Mouse (Mus musculus) midbrain, embryonic 13.5 days (tissue): Measurements from ENCODE around the gene Camkk2. TPM values are rescaled to one million over a fixed set of nuclear protein-coding genes. Genes with fewer than 3 reads are reported as not detected.

ENCODE experiments used
- ATAC-seq: fragments of 200-750 bp; cut with Nextera tagmentation; 2 replicates; pipeline ENCODE4 v1.8.0; 2017; ENCODE audit warnings: mild to moderate bottlenecking, moderate TSS enrichment, moderate library complexity
- H3K27ac ChIP-seq: fragments of 300-500 bp; sonication (generic); 2 replicates; pipeline ENCODE4 v1.5.1; 2015; ENCODE audit warnings: inconsistent platforms, mild to moderate bottlenecking, moderate library complexity
- H3K27me3 ChIP-seq: fragments of 300-500 bp; sonication (generic); 2 replicates; pipeline ENCODE4 v1.6.1; 2015; ENCODE audit warnings: mild to moderate bottlenecking, inconsistent platforms
- H3K36me3 ChIP-seq: fragments of 300-500 bp; sonication (generic); 2 replicates; pipeline ENCODE4 v1.6.1; 2015; ENCODE audit warnings: mild to moderate bottlenecking, inconsistent platforms
- H3K4me1 ChIP-seq: fragments of 300-500 bp; sonication (generic); replicated peaks from 2 replicates; pipeline ENCODE4 v1.6.1; 2015; ENCODE audit warnings: inconsistent platforms
- H3K4me2 ChIP-seq: fragments of 300-500 bp; sonication (generic); replicated peaks from 2 replicates; pipeline ENCODE4 v1.6.1; 2015; ENCODE audit warnings: moderate library complexity, mild to moderate bottlenecking, inconsistent platforms
- H3K4me3 ChIP-seq: fragments of 300-500 bp; sonication (generic); replicated peaks from 2 replicates; pipeline ENCODE4 v1.5.1; 2015; ENCODE audit warnings: mild to moderate bottlenecking, inconsistent platforms
- H3K9ac ChIP-seq: fragments of 300-500 bp; sonication (generic); replicated peaks from 2 replicates; pipeline ENCODE4 v1.6.1; 2015; ENCODE audit warnings: mild to moderate bottlenecking, inconsistent platforms
- H3K9me3 ChIP-seq: fragments of 300-500 bp; sonication (generic); 2 replicates; pipeline ENCODE4 v1.6.1; 2016; ENCODE audit warnings: mild to moderate bottlenecking, inconsistent platforms
- WGBS: fragments of 180-500 bp; shearing (Covaris S2); methylation state at CpG from one replicate; pipeline ENCODE4 v1.1.7; 2015; 5-methylcytosine and 5-hydroxymethylcytosine counted together
- polyA plus RNA-seq: library from polyadenylated mRNA; unstranded; fragments of >200 nt; fragmentation: Nextera tagmentation; extraction: Ambion mirVana; gene quantifications from 2 replicates; pipeline ENCODE4 v1.2.1, GENCODE M21; 2015

The Camkk2 gene
- polyA plus RNA-seq: 45.3 and 47.1 TPM in 2 replicates

DNA sequence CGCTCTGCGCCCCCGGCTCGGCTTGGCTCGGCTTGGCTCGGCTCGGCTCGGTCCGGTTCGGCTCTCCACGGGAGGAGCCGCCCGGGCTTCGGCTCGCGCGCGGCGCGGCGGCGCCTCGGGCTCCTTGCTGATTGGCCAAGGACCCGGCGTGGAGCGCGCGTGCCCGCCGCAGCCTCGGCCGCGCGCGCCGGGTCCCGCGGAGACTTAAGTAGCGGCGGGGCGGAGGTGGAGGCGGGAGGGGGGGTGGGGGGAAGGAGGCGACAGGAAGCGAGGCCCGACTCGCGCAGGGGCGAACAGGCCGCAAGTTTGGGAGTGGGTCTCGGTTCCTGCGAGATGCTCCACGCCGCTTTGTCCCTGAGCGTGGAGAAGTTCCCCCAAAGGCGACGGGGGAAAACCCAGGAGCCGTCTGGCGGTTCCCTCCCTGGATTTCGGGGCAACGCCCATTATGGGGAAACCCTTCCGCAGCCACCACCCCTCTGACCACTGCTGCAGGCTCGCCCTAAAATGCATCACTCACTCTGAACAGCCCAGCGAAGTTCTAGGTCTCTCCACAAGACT, at the start of gene Camkk2:
TSS of gene Camkk2 (minus strand) at position 133 of the 558 bp plus-strand sequence.
- peak within 1 kb of the TSS; percentile 93 for H3K4me2 ChIP-seq
- H3K9me3 ChIP-seq: no peaks in the 10 kb centered on the region
- H3K4me1 ChIP-seq: peaks cover 18% of the 10 kb centered on the region
- peak; percentile 88 for ATAC-seq
- H3K9ac ChIP-seq: peak within 1 kb of the TSS; percentile 91
- no peaks in the 10 kb centered on the region for H3K36me3 ChIP-seq
- WGBS: 0% methylated on average over 31 of the region's 63 CpGs
- H3K27ac ChIP-seq: peak within 1 kb of the TSS; percentile 65
- no peaks in the 10 kb centered on the region for H3K27me3 ChIP-seq
- peak within 1 kb of the TSS; percentile 86 for H3K4me3 ChIP-seq

DNA sequence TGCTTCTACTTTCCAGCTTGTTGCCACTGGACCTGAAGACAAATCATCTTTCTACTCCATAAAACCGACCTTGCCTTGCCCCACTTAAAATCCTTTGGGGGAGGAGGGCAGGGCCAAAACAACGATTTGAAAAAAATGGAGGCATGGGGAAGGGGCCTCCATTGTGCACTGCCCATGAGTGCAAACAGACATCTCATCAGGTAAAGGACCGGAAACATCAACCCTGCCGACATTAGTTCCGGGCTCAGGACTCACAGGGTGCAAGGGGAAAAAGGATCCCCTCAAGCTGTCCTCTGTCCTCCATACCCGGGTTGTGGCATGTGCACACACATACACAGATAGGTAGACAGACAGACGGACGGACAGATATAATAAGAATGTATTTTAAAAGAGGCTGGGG, 45.9 kb upstream of the Camkk2 start:
- ATAC-seq: no peak

DNA sequence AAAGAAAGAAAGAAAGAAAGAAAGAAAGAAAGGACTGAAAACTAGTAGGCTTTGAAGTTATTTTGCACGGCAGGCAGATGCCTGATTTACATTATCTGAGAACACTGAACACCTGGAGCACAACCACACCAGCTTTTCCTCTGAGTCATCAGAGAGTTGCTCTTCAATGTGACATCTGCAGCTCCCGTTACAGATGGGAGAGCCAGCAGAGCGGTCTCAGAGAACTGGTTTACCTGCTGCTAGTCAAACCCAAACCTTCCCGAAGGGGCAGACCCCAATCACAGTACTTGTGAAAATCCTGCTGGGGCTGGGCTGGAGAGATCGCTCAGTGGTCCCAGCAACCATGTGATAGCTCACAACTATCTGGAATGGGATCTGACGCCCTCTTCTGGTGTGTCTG, 45.2 kb upstream of the Camkk2 start:
- WGBS: 75% methylated on average over 6 of the region's 6 CpGs
- H3K4me3 ChIP-seq: no peak overlapping the region
- H3K4me1 ChIP-seq: peaks cover 10% of the 10 kb centered on the region
- ATAC-seq: no peak
- no peaks in the 10 kb centered on the region for H3K9me3 ChIP-seq
- no peak overlapping the region for H3K9ac ChIP-seq
- H3K27me3 ChIP-seq: no peaks in the 10 kb centered on the region
- H3K4me2 ChIP-seq: no peak overlapping the region
- H3K36me3 ChIP-seq: peaks cover under 1% of the 10 kb centered on the region; the same call in 1 of the 2 replicates
- no peak overlapping the region for H3K27ac ChIP-seq

More for the DNA sequence above, 45.9 kb upstream of the Camkk2 start:
- H3K9me3 ChIP-seq: no peaks in the 10 kb centered on the region
- H3K27me3 ChIP-seq: no peaks in the 10 kb centered on the region
- H3K4me3 ChIP-seq: no peak overlapping the region
- no peak overlapping the region for H3K27ac ChIP-seq
- 85% methylated on average over 8 of the region's 8 CpGs for WGBS
- peaks cover 3% of the 10 kb centered on the region for H3K4me1 ChIP-seq
- H3K36me3 ChIP-seq: no peaks in the 10 kb centered on the region
- no peak overlapping the region for H3K9ac ChIP-seq
- H3K4me2 ChIP-seq: no peak overlapping the region

- H3K4me2 ChIP-seq: no peak overlapping the region
- ATAC-seq: no peak
- H3K36me3 ChIP-seq: peaks cover 4% of the 10 kb centered on the region
- H3K9me3 ChIP-seq: no peaks in the 10 kb centered on the region
- peaks cover 13% of the 10 kb centered on the region for H3K4me1 ChIP-seq
- 74% methylated on average over 1 of the region's 1 CpGs for WGBS
- no peak overlapping the region for H3K27ac ChIP-seq
- no peak overlapping the region for H3K4me3 ChIP-seq
- H3K9ac ChIP-seq: no peak overlapping the region
- H3K27me3 ChIP-seq: no peaks in the 10 kb centered on the region
Measured at GRCm38 (mm10) chr5:122823976-122824375, 44.8 kb upstream of the Camkk2 start.

DNA sequence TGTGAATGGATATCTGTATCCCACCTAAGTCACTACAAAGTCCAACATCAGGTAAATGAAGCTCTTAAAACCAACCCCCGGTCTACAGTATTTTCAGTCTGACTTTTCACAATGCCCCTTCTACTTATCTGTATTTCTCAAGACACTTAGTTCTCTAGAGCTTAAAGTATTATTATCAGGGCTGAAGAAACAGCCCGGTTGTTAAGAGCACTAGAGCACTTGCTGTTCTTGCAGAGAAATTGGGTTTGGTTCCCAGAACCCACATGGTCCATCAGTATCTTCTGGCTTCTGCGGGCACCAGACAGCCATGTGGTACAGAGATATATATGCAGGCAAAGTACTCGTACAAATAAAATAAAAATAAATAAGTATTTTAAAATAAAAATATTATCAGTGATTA, 43.2 kb upstream of the Camkk2 start:
- no peak overlapping the region for H3K4me2 ChIP-seq
- H3K9ac ChIP-seq: no peak overlapping the region
- peaks cover 24% of the 10 kb centered on the region for H3K4me1 ChIP-seq
- peaks cover 18% of the 10 kb centered on the region for H3K36me3 ChIP-seq
- no peak overlapping the region for H3K4me3 ChIP-seq
- no peak for ATAC-seq
- no peak overlapping the region for H3K27ac ChIP-seq
- WGBS: 95% methylated on average over 4 of the region's 4 CpGs
- H3K9me3 ChIP-seq: no peaks in the 10 kb centered on the region
- H3K27me3 ChIP-seq: no peaks in the 10 kb centered on the region

DNA sequence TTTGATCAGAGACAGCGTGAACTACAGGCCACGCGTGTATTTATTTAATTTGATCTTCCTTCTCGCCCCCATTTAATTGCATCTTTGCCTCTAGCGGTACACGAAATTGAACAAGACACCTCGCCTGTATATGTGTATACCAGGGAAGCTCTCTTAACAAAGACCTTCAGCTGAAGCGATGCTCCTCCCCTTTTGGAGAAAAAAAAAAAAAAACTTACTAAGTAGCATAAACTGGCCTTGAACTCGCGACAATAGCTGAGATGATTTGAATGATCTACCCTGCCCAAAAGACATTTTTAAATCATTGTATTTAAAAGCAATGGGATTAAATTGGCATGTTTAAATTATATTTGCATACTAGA, 42.3 kb upstream of the Camkk2 start:
- Histone ChIP-seq H3K4me1 (peaks cover 26% of the 10 kb centered on the region), H3K9me3 (no peaks in the 10 kb centered on the region), H3K36me3 (peaks cover 27% of the 10 kb centered on the region), H3K4me2 (peak overlapping the region; percentile 66), H3K27ac (peak overlapping the region; percentile 94), H3K9ac (peak overlapping the region; percentile 65), H3K4me3 (peak overlapping the region; percentile 78), H3K27me3 (no peaks in the 10 kb centered on the region)
- WGBS: 0% methylated on average over 10 of the region's 10 CpGs
- peak; percentile 78 for ATAC-seq

DNA sequence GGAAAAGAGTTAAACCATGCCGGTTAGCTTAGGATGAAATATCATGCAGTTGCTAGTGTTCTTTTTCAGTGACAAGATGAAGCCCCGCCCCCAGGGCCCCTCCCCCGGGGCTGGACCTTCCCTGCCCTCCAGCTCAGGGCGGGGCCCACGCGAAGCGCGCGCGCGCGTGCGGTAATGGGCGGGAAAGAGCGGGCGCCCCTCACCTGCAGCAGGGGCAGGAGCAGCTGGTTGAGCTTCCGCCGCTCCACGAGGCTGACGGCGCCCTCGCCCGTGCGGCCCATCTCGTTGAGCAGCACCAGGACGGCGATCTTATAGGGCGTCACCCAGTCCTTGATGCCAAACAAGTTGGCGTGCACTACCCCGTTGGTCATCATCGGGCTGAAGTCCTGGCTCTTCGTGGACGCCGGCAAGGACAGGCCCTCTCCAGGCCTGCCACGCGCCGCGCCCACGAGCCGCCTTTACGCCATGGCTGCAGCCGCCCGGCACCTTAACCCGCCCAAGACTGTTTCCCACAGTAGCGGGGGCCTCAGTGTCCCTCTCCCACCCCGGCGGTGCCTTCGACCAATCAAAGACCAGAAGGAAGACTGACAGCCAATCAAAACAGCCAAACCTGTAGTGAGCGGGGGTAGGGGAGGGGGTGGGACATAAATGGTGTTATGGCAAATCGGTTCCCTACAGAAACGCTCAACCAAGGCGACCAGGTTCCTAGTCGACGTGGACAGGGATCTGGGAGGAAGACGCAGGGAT, 41.7 kb upstream of the Camkk2 start, which contains the start of gene Anapc5:
TSS of gene Anapc5 (minus strand) at position 563 of the 747 bp plus-strand sequence.
- ATAC-seq: peak; percentile 99
- H3K9ac ChIP-seq: peak within 1 kb of the TSS; percentile 74
- H3K27ac ChIP-seq: peak within 1 kb of the TSS; percentile 94
- under 1% methylated on average over 55 of the region's 55 CpGs for WGBS
- peak within 1 kb of the TSS; percentile 78 for H3K4me3 ChIP-seq
- no peaks in the 10 kb centered on the region for H3K27me3 ChIP-seq
- peak within 1 kb of the TSS; percentile 66 for H3K4me2 ChIP-seq
- H3K36me3 ChIP-seq: peaks cover 30% of the 10 kb centered on the region
- no peaks in the 10 kb centered on the region for H3K9me3 ChIP-seq
- H3K4me1 ChIP-seq: peaks cover 26% of the 10 kb centered on the region

DNA sequence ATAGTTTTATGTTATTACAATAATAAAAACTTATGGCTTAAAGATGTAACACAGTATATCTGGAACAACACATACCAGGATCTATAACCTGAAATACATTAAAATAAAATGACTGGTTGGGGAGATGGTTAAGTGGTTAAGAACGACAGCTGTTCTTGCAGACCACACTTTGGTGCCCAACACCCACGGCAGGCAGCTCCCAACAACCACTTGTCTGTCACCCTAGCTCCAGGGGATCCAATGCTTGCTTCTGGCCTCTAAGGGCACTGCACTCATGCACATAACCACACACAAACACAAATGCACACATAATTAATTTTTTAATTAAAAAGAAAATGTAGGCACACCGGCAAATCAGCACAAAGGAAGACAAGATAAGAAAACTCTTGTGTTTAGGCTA, 33.5 kb upstream of the Camkk2 start:
- no peak overlapping the region for H3K27ac ChIP-seq
- no peak overlapping the region for H3K4me3 ChIP-seq
- no peak overlapping the region for H3K4me2 ChIP-seq
- H3K9me3 ChIP-seq: no peaks in the 10 kb centered on the region
- WGBS: 92% methylated on average over 3 of the region's 3 CpGs
- H3K4me1 ChIP-seq: 0 out of 2 replicates have a peak, but pooled peaks cover 4% of the 10 kb centered on the region
- no peaks in the 10 kb centered on the region for H3K27me3 ChIP-seq
- no peak for ATAC-seq
- H3K9ac ChIP-seq: no peak overlapping the region
- peaks cover 90% of the 10 kb centered on the region for H3K36me3 ChIP-seq

GRCm38 (mm10) chr5:122811364-122812079, 32.3 kb upstream of the Camkk2 start:
- no peak for ATAC-seq
- Histone ChIP-seq H3K4me1 (no peaks in the 10 kb centered on the region), H3K27me3 (no peaks in the 10 kb centered on the region), H3K9me3 (no peaks in the 10 kb centered on the region), H3K4me2 (no peak overlapping the region), H3K9ac (no peak overlapping the region), H3K4me3 (no peak overlapping the region), H3K27ac (no peak overlapping the region), H3K36me3 (peaks cover 91% of the 10 kb centered on the region)
- WGBS: 96% methylated on average over 9 of the region's 9 CpGs

DNA sequence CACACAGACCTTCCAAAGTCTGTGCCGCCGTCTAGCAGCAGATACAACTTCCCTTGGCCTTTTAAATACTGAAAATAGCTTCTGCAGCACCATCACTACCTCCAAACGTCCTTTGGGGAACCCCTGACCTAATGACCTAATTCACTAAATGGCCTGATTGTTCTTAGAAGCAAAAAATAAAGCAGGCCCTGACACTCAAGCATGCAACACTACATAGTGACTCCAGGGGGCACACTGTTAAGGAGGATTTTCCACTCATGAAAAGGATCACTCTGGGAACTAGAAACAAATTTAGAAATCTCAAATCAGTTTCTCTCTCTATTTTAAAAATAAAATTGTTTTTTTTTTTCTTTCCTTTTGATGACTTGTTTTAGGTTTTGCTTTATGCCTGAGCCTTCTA, 26.3 kb upstream of the Camkk2 start:
- no peaks in the 10 kb centered on the region for H3K4me1 ChIP-seq
- H3K9ac ChIP-seq: no peak overlapping the region
- peaks cover 95% of the 10 kb centered on the region for H3K36me3 ChIP-seq
- 71% methylated on average over 3 of the region's 3 CpGs for WGBS
- ATAC-seq: no peak
- H3K4me2 ChIP-seq: no peak overlapping the region
- no peaks in the 10 kb centered on the region for H3K9me3 ChIP-seq
- no peaks in the 10 kb centered on the region for H3K27me3 ChIP-seq
- H3K4me3 ChIP-seq: no peak overlapping the region
- no peak overlapping the region for H3K27ac ChIP-seq

DNA sequence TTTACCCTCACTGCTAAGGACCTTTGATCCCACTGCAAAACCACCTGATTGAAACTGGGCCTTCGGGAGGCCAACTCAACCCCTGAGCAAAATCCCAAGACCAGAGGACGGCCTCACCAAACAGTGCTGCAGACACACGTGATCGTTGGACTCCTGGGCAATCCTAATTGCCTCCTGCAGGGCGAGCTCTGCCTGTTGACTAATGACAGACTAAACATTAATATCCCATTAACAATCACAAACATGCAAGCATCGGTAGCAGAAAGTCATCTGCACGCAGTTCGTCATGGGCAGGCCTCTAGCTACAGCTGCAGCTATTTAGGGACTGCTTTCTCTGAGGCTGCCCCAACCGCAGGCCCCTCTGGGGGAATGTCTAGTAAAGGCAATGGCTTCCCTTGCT, 23.5 kb upstream of the Camkk2 start:
- Histone ChIP-seq H3K27ac (no peak overlapping the region), H3K4me3 (no peak overlapping the region), H3K27me3 (no peaks in the 10 kb centered on the region), H3K4me1 (peaks cover 12% of the 10 kb centered on the region), H3K9ac (no peak overlapping the region), H3K36me3 (peaks cover 98% of the 10 kb centered on the region), H3K4me2 (no peak overlapping the region), H3K9me3 (no peaks in the 10 kb centered on the region)
- WGBS: 88% methylated on average over 9 of the region's 9 CpGs
- ATAC-seq: no peak

- peaks cover 12% of the 10 kb centered on the region for H3K4me1 ChIP-seq
- no peak for ATAC-seq
- no peaks in the 10 kb centered on the region for H3K27me3 ChIP-seq
- no peak overlapping the region for H3K9ac ChIP-seq
- no peaks in the 10 kb centered on the region for H3K9me3 ChIP-seq
- H3K36me3 ChIP-seq: peaks cover 95% of the 10 kb centered on the region
- no peak overlapping the region for H3K4me3 ChIP-seq
- WGBS: 96% methylated on average over 8 of the region's 8 CpGs
- H3K27ac ChIP-seq: no peak overlapping the region
- no peak overlapping the region for H3K4me2 ChIP-seq
Measured at GRCm38 (mm10) chr5:122801684-122802083, 22.5 kb upstream of the Camkk2 start.
